Mouse (Mus musculus) forebrain, embryonic 11.5 days (tissue): ENCODE data around the gene Tekt2. TPM values are rescaled to one million over a fixed set of nuclear protein-coding genes. Genes with fewer than 3 reads are reported as not detected.

Experiments
- ATAC-seq: fragments of 200-750 bp; cut with Nextera tagmentation; replicated peaks from 2 replicates; pipeline ENCODE4 v1.8.0; 2017; ENCODE audit warnings: moderate TSS enrichment; ENCODE audit not compliant: low FRiP score
- DNase-seq: peaks from one replicate; pipeline ENCODE4 v3.0.0-alpha.2; 2017; ENCODE audit warnings: low spot score
- H3K27ac ChIP-seq: fragments of 300-500 bp; sonication (generic); 2 replicates; pipeline ENCODE4 v1.5.1; 2014; ENCODE audit warnings: low read depth, low read length
- H3K27me3 ChIP-seq: fragments of 300-500 bp; sonication (generic); 2 replicates; pipeline ENCODE4 v1.6.1; 2014; ENCODE audit warnings: mild to moderate bottlenecking, low read length, mixed read lengths; ENCODE audit not compliant: control insufficient read depth, insufficient read depth
- H3K36me3 ChIP-seq: fragments of 300-500 bp; sonication (generic); 2 replicates; pipeline ENCODE4 v1.6.1; 2014; ENCODE audit warnings: mild to moderate bottlenecking, low read length, moderate library complexity, mixed read lengths; ENCODE audit not compliant: control insufficient read depth, insufficient read depth
- H3K4me1 ChIP-seq: fragments of 300-500 bp; sonication (generic); replicated peaks from 2 replicates; pipeline ENCODE4 v1.6.1; 2014; ENCODE audit warnings: low read length, mixed read lengths; ENCODE audit not compliant: control insufficient read depth, insufficient read depth
- H3K4me2 ChIP-seq: fragments of 300-500 bp; sonication (generic); 2 replicates; pipeline ENCODE4 v1.6.1; 2014; ENCODE audit warnings: low read depth, mild to moderate bottlenecking, low read length, moderate library complexity, mixed read lengths; ENCODE audit not compliant: severe bottlenecking
- H3K4me3 ChIP-seq: fragments of 300-500 bp; sonication (generic); 2 replicates; pipeline ENCODE4 v1.5.1; 2014; ENCODE audit warnings: low read depth, low read length
- H3K9ac ChIP-seq: fragments of 300-500 bp; sonication (generic); 2 replicates; pipeline ENCODE4 v1.6.1; 2014; ENCODE audit warnings: low read length
- H3K9me3 ChIP-seq: fragments of 300-500 bp; sonication (generic); 2 replicates; pipeline ENCODE4 v1.6.1; 2016; ENCODE audit warnings: low read length, mixed read lengths; ENCODE audit not compliant: control insufficient read depth
- WGBS: fragments of 180-500 bp; shearing (Covaris S2); extraction: QIAGEN DNeasy Blood & Tissue Kit; methylation state at CpG from one replicate; pipeline ENCODE4 v1.1.7; 2014; 5-methylcytosine and 5-hydroxymethylcytosine counted together
- polyA plus RNA-seq: library from polyadenylated mRNA; unstranded; fragments of >200 nt; fragmentation: Nextera tagmentation; extraction: Ambion mirVana; gene quantifications from 2 replicates; pipeline ENCODE4 v1.2.1, GENCODE M21; 2014

Gene Tekt2
- 4.9 and 6.1 TPM in 2 replicates for polyA plus RNA-seq

- Histone ChIP-seq H3K4me3 (no peak within 1 kb of the TSS), H3K4me2 (0 out of 2 replicates have a peak within 1 kb of the TSS, but pooled peaks have one; percentile 27)
- 10% methylated on average over 23 of the region's 23 CpGs for WGBS
Measured at GRCm38 (mm10) chr4:126325281-126325861, at the start of gene Tekt2. Tekt2 (minus strand) TSS chr4:126325688.

DNA sequence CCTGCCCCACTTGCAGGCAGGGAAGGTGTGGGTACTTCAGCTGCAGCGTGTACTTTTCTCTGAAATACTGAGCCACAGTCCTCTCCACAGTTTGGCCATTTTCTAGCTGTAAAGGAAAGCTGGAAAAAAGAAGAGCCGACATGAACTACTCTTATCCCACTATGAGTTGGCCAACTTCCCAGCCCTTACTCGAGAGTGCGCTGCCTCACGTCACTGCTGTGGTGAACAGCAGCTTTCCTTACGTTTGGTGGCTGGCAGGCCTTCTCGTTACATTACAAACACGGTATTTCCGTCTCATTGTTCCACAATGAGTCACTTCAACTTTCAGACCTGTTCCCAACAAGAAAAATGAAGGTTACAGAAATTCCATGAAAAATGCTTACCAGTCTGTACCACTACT, 46.0 kb upstream of the Tekt2 start:
- no peaks in the 10 kb centered on the region for H3K9me3 ChIP-seq
- H3K4me2 ChIP-seq = no peak overlapping the region
- DNase-seq (no peak), ATAC-seq (no peak)
- no peak overlapping the region for H3K4me3 ChIP-seq
- H3K4me1 ChIP-seq = no peaks in the 10 kb centered on the region
- H3K9ac ChIP-seq = no peak overlapping the region
- no peaks in the 10 kb centered on the region; the same call in 1 of the 2 replicates for H3K36me3 ChIP-seq
- 91% methylated on average over 9 of the region's 9 CpGs for WGBS
- H3K27ac ChIP-seq = no peak overlapping the region
- H3K27me3 ChIP-seq = no peaks in the 10 kb centered on the region

More at GRCm38 (mm10) chr4:126325281-126325861, at the start of gene Tekt2:
- H3K9me3 ChIP-seq = no peaks in the 10 kb centered on the region
- peak within 1 kb of the TSS; percentile 32 for H3K9ac ChIP-seq
- H3K27me3 ChIP-seq = peaks cover 14% of the 10 kb centered on the region; the same call in 1 of the 2 replicates
- ATAC-seq (no peak), DNase-seq (no peak)
- H3K36me3 ChIP-seq = no peaks in the 10 kb centered on the region
- H3K27ac ChIP-seq = no peak within 1 kb of the TSS
- peaks cover 5% of the 10 kb centered on the region; the same call in 1 of the 2 replicates for H3K4me1 ChIP-seq

GRCm38 (mm10) chr4:126360069-126360468, 34.6 kb upstream of the Tekt2 start:
- H3K4me3 ChIP-seq = no peak overlapping the region
- H3K9me3 ChIP-seq = no peaks in the 10 kb centered on the region
- H3K9ac ChIP-seq = no peak overlapping the region
- H3K36me3 ChIP-seq = peaks cover 3% of the 10 kb centered on the region; the same call in 1 of the 2 replicates
- no peaks in the 10 kb centered on the region for H3K4me1 ChIP-seq
- H3K27me3 ChIP-seq = no peaks in the 10 kb centered on the region
- DNase-seq (no peak), ATAC-seq (no peak)
- no peak overlapping the region for H3K27ac ChIP-seq
- 97% methylated on average over 1 of the region's 1 CpGs for WGBS
- no peak overlapping the region for H3K4me2 ChIP-seq

- Histone ChIP-seq H3K4me3 (no peak overlapping the region), H3K4me2 (no peak overlapping the region), H3K4me1 (no peaks in the 10 kb centered on the region), H3K9me3 (no peaks in the 10 kb centered on the region), H3K36me3 (no peaks in the 10 kb centered on the region), H3K27ac (no peak overlapping the region), H3K9ac (no peak overlapping the region), H3K27me3 (no peaks in the 10 kb centered on the region)
- 86% methylated on average over 4 of the region's 4 CpGs for WGBS
- ATAC-seq = no peak
- no peak for DNase-seq
Measured at GRCm38 (mm10) chr4:126343451-126343850, 18.0 kb upstream of the Tekt2 start.

- H3K36me3 ChIP-seq = no peaks in the 10 kb centered on the region
- H3K4me3 ChIP-seq = no peak overlapping the region
- WGBS = 71% methylated on average over 4 of the region's 4 CpGs
- H3K4me2 ChIP-seq = no peak overlapping the region
- H3K4me1 ChIP-seq = no peaks in the 10 kb centered on the region
- no peak overlapping the region for H3K27ac ChIP-seq
- no peaks in the 10 kb centered on the region for H3K9me3 ChIP-seq
- no peaks in the 10 kb centered on the region for H3K27me3 ChIP-seq
- no peak overlapping the region for H3K9ac ChIP-seq
- ATAC-seq (no peak), DNase-seq (no peak)
Measured at GRCm38 (mm10) chr4:126339461-126339860, 14.0 kb upstream of the Tekt2 start.

GRCm38 (mm10) chr4:126332358-126332757, 6.9 kb upstream of the Tekt2 start:
- H3K27me3 ChIP-seq = no peaks in the 10 kb centered on the region
- no peak overlapping the region for H3K4me3 ChIP-seq
- H3K9ac ChIP-seq = no peak overlapping the region
- ATAC-seq = no peak
- no peak overlapping the region for H3K27ac ChIP-seq
- 45% methylated on average over 3 of the region's 3 CpGs for WGBS
- H3K9me3 ChIP-seq = no peaks in the 10 kb centered on the region
- no peaks in the 10 kb centered on the region for H3K36me3 ChIP-seq
- DNase-seq = no peak
- no peak overlapping the region for H3K4me2 ChIP-seq
- no peaks in the 10 kb centered on the region for H3K4me1 ChIP-seq

- ATAC-seq = no peak
- Histone ChIP-seq H3K27ac (no peak overlapping the region), H3K4me2 (no peak overlapping the region), H3K9ac (no peak overlapping the region), H3K4me3 (no peak overlapping the region), H3K27me3 (no peaks in the 10 kb centered on the region), H3K36me3 (no peaks in the 10 kb centered on the region), H3K9me3 (no peaks in the 10 kb centered on the region), H3K4me1 (no peaks in the 10 kb centered on the region)
- 81% methylated on average over 1 of the region's 1 CpGs for WGBS
- DNase-seq = no peak
Measured at GRCm38 (mm10) chr4:126331751-126332150, 6.3 kb upstream of the Tekt2 start.

GRCm38 (mm10) chr4:126330295-126330694, 4.8 kb upstream of the Tekt2 start:
- DNase-seq (no peak), ATAC-seq (no peak)
- Histone ChIP-seq H3K27ac (no peak overlapping the region), H3K9ac (no peak overlapping the region), H3K4me3 (no peak overlapping the region), H3K27me3 (peaks cover 3% of the 10 kb centered on the region; the same call in 1 of the 2 replicates), H3K4me2 (no peak overlapping the region), H3K36me3 (no peaks in the 10 kb centered on the region), H3K4me1 (no peaks in the 10 kb centered on the region), H3K9me3 (no peaks in the 10 kb centered on the region)
- 98% methylated on average over 4 of the region's 4 CpGs for WGBS

- H3K36me3 ChIP-seq = no peaks in the 10 kb centered on the region
- H3K9me3 ChIP-seq = no peaks in the 10 kb centered on the region
- no peak overlapping the region for H3K9ac ChIP-seq
- DNase-seq (no peak), ATAC-seq (no peak)
- 19% methylated on average over 6 of the region's 6 CpGs for WGBS
- 0 out of 2 replicates have a peak, but pooled peaks cover 4% of the 10 kb centered on the region for H3K4me1 ChIP-seq
- H3K27ac ChIP-seq = no peak overlapping the region
- no peak overlapping the region for H3K4me3 ChIP-seq
- no peak overlapping the region for H3K4me2 ChIP-seq
- H3K27me3 ChIP-seq = peaks cover 14% of the 10 kb centered on the region; the same call in 1 of the 2 replicates
Measured at GRCm38 (mm10) chr4:126326036-126326435, 548 bp upstream of the Tekt2 start.
